Mouse (Mus musculus) heart, adult 2 months (tissue): ENCODE results near the gene Krt76. TPM values are rescaled to one million over a fixed set of nuclear protein-coding genes. Genes with fewer than 3 reads are reported as not detected.

Experiments used
- DNase-seq, 2 experiments: peaks; one replicate each; pipeline ENCODE4 v3.0.0; 2021
- H3K27ac ChIP-seq: fragments of 200-600 bp; 2 replicates; pipeline ENCODE4 v1.8.1; 2022
- H3K27me3 ChIP-seq: fragments of 200-500 bp; 2 replicates; pipeline ENCODE4 v1.6.1; 2012; ENCODE audit warnings: mild to moderate bottlenecking, low read length, inconsistent platforms, mixed read lengths; ENCODE audit not compliant: control insufficient read depth, insufficient read depth
- H3K36me3 ChIP-seq: fragments of 200-500 bp; 2 replicates; pipeline ENCODE4 v1.6.1; 2012; ENCODE audit warnings: low read length, inconsistent platforms; ENCODE audit not compliant: control insufficient read depth, insufficient read depth
- H3K4me1 ChIP-seq: fragments of 200-500 bp; 2 replicates; pipeline ENCODE4 v1.6.1; 2011; ENCODE audit warnings: low read length; ENCODE audit not compliant: control insufficient read depth, insufficient read depth
- H3K4me3 ChIP-seq: fragments of 200-600 bp; 2 replicates; pipeline ENCODE4 v1.8.1; 2022
- H3K79me2 ChIP-seq: fragments of 200-500 bp; replicated peaks from 2 replicates; pipeline ENCODE4 v1.6.1; 2012; ENCODE audit warnings: mild to moderate bottlenecking, inconsistent platforms, low read length, moderate library complexity, mixed read lengths; ENCODE audit not compliant: control insufficient read depth, insufficient read depth
- H3K9ac ChIP-seq: fragments of 200-500 bp; 2 replicates; pipeline ENCODE4 v1.6.1; 2012; ENCODE audit warnings: low read depth, mild to moderate bottlenecking, control low read depth, inconsistent platforms, low read length, mixed read lengths
- CTCF ChIP-seq: fragments of 200-600 bp; IDR thresholded peaks from 2 replicates; pipeline ENCODE4 v1.8.1; 2022; ENCODE audit warnings: antibody characterized with exemption, mild to moderate bottlenecking, moderate library complexity
- EP300 ChIP-seq: fragments of 200-500 bp; IDR thresholded peaks from 2 replicates; pipeline ENCODE4 v1.6.1; 2011; ENCODE audit warnings: low read depth, low read length, control low read depth; ENCODE audit not compliant: insufficient read depth
- POLR2A ChIP-seq: fragments of 200-500 bp; IDR thresholded peaks from 2 replicates; pipeline ENCODE4 v1.6.1; 2011; ENCODE audit warnings: mild to moderate bottlenecking, low read depth, low read length, control low read depth; ENCODE audit not compliant: insufficient read depth
- WGBS: fragments of 180-500 bp; shearing (Covaris S2); methylation state at CpG from one replicate; pipeline ENCODE4 v1.1.7; 2018; 5-methylcytosine and 5-hydroxymethylcytosine counted together
- intact Hi-C: fragments of 180-260 bp; cut with DNase I; formaldehyde crosslinking; loops from one replicate; pipeline ENCODE4 v1.15.1; 2025
- long read RNA-seq: library from polyadenylated mRNA; stranded (forward); transcript quantifications from one replicate; pipeline ENCODE4 v2.0.0, GENCODE M21; 2021
- polyA plus RNA-seq: library from polyadenylated mRNA; depleted of rRNA; stranded (reverse); fragments of >200 nt; gene quantifications from 2 replicates; pipeline ENCODE4 v1.2.3, GENCODE M21; 2012; rRNA removed
- total RNA-seq, 2 experiments: library from RNA; stranded (reverse); gene quantifications; 2 replicates each; pipeline ENCODE4 v1.2.3; 2021

Krt76 gene
- total RNA-seq (not detected), polyA plus RNA-seq (not detected in 2 replicates)
- long read RNA-seq, result 0 reads

GRCm38 (mm10) chr15:101892820-101893219 is at the start of gene Krt76:
Gene Krt76 (minus strand): TSS chr15:101892920.
- Histone ChIP-seq H3K9ac (no peak within 1 kb of the TSS), H3K27me3 (no peaks in the 10 kb centered on the region), H3K36me3 (no peaks in the 10 kb centered on the region), H3K4me1 (no peaks in the 10 kb centered on the region), H3K4me3 (no peak within 1 kb of the TSS), H3K79me2 (no peaks in the 10 kb centered on the region), H3K27ac (no peak within 1 kb of the TSS)
- no peak for TF ChIP-seq POLR2A
- TF ChIP-seq CTCF, result no peak
- TF ChIP-seq EP300, result no peak
- intact Hi-C loops, result no loop called here
- DNase-seq, result no peak
- WGBS, result 51% methylated on average over 4 of the region's 4 CpGs

GRCm38 (mm10) chr15:101941948-101942347 is 49.2 kb upstream of the Krt76 start:
- Histone ChIP-seq H3K27ac (no peak overlapping the region), H3K4me1 (no peaks in the 10 kb centered on the region), H3K9ac (no peak overlapping the region), H3K36me3 (no peaks in the 10 kb centered on the region), H3K4me3 (no peak overlapping the region), H3K79me2 (no peaks in the 10 kb centered on the region), H3K27me3 (no peaks in the 10 kb centered on the region)
- TF ChIP-seq EP300 (no peak), CTCF (no peak), POLR2A (no peak)
- intact Hi-C loops, result no loop called here
- WGBS, result 41% methylated on average over 8 of the region's 8 CpGs
- peak; percentile 25 to 27 for DNase-seq

- Histone ChIP-seq H3K9ac (no peak within 1 kb of the TSS), H3K36me3 (no peaks in the 10 kb centered on the region), H3K27me3 (no peaks in the 10 kb centered on the region), H3K27ac (no peak within 1 kb of the TSS), H3K4me1 (no peaks in the 10 kb centered on the region), H3K4me3 (no peak within 1 kb of the TSS), H3K79me2 (no peaks in the 10 kb centered on the region)
- intact Hi-C loops, result no loop called here
- 74% methylated on average over 5 of the region's 6 CpGs for WGBS
- TF ChIP-seq EP300 (no peak), POLR2A (no peak), CTCF (no peak)
- no peak for DNase-seq
Observed at GRCm38 (mm10) chr15:101940274-101940829, 47.6 kb upstream of the Krt76 start, which contains the start of gene Krt79. Gene Krt79 (minus strand): TSS chr15:101940324.

- DNase-seq, result no peak
- Histone ChIP-seq H3K27me3 (no peaks in the 10 kb centered on the region), H3K4me1 (no peaks in the 10 kb centered on the region), H3K4me3 (no peak overlapping the region), H3K9ac (no peak overlapping the region), H3K79me2 (no peaks in the 10 kb centered on the region), H3K36me3 (no peaks in the 10 kb centered on the region), H3K27ac (no peak overlapping the region)
- intact Hi-C loops, result no loop called here
- 70% methylated on average over 9 of the region's 9 CpGs for WGBS
- no peak for TF ChIP-seq POLR2A
- TF ChIP-seq CTCF, result no peak
- TF ChIP-seq EP300, result no peak
Observed at GRCm38 (mm10) chr15:101938600-101939308, 46.0 kb upstream of the Krt76 start.

GRCm38 (mm10) chr15:101933024-101933423 is 40.3 kb upstream of the Krt76 start:
- H3K27ac ChIP-seq, result no peak overlapping the region
- TF ChIP-seq EP300 (no peak), CTCF (no peak), POLR2A (no peak)
- no peaks in the 10 kb centered on the region; the same call in 1 of the 2 replicates for H3K4me1 ChIP-seq
- WGBS, result 61% methylated on average over 6 of the region's 6 CpGs
- intact Hi-C loops, result no loop called here
- no peaks in the 10 kb centered on the region for H3K36me3 ChIP-seq
- no peak overlapping the region for H3K4me3 ChIP-seq
- H3K27me3 ChIP-seq, result no peaks in the 10 kb centered on the region; the same call in 1 of the 2 replicates
- no peaks in the 10 kb centered on the region for H3K79me2 ChIP-seq
- H3K9ac ChIP-seq, result no peak overlapping the region
- DNase-seq, result no peak

- Histone ChIP-seq H3K36me3 (no peaks in the 10 kb centered on the region), H3K4me1 (no peaks in the 10 kb centered on the region; the same call in 1 of the 2 replicates), H3K79me2 (no peaks in the 10 kb centered on the region), H3K27me3 (no peaks in the 10 kb centered on the region; the same call in 1 of the 2 replicates), H3K27ac (no peak overlapping the region), H3K4me3 (peak overlapping the region; percentile 10; the same call in 1 of the 2 replicates), H3K9ac (no peak overlapping the region)
- TF ChIP-seq EP300, result no peak
- no peak for TF ChIP-seq CTCF
- TF ChIP-seq POLR2A, result no peak
- DNase-seq, result peak; percentile 25 to 30
- intact Hi-C loops, result no loop called here
- 5% methylated on average over 17 of the region's 17 CpGs for WGBS
Observed at GRCm38 (mm10) chr15:101929666-101930065, 36.9 kb upstream of the Krt76 start.
